Mouse (Mus musculus): ENCODE data around the gene Aida. TPM values are rescaled to one million over a fixed set of nuclear protein-coding genes. Genes with fewer than 3 reads are reported as not detected.
"Not testable (repeated sequence)": the region's sequence is repeated elsewhere in the genome, so short reads cannot be mapped to it uniquely, and the experiment has no call there.

Gene Aida
- total RNA-seq, 2 experiments from 2014 or later = 51.6 to 56.5 TPM

DNA sequence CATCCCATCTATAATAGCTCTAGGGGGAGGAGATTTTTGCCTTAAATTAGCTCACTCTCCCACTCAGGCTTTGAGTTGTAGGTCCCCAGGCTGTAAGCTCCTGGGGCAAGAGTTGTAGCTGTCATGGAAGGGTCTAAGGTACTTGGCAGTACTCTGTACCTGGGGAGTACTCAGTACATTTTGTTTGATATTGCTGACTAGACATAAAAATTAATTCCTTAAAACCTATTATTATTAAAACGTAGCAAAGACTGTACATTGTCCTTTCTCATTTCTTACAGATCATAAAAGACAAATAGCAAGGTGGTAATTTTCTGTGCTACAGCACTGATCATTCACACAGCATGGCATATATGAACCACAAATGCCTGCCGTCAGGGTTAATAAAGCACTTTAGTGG, 27.5 kb downstream of the Aida start:
- Histone ChIP-seq H3K27ac (no peak overlapping the region), H3K4me3 (no peak overlapping the region)
- DNase-seq (ENCODE audit: extremely low spot score in 1 of 2, low spot score in 2 of 2) = no peak
- no peak for TF ChIP-seq CTCF (IDR thresholded peaks at IDR 0.05)
- intact Hi-C loops (cut with DNase I) = no loop called here

DNA sequence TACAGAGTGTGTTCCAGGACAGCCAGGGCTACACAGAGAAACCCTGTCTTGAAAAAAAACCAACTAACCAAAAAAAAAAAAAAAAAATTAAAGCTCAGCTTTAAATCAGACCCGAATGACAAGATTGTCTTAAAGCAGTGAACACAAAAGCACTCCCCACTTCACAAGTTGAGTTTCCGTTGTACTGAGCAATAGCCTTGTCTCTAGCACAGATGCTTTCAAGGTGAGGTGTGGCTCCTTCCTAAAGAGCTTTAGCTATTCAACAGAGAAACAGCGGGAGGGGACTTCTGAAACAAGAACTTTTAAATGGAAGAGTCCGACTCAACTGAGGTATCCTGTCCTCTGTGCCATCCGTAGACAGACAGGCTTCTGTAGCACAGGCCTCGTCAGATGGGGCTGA, 28.0 kb downstream of the Aida start:
- TF ChIP-seq CTCF (IDR thresholded peaks at IDR 0.05) = no peak
- Histone ChIP-seq H3K27ac (no peak overlapping the region), H3K4me3 (no peak overlapping the region)
- intact Hi-C loops (cut with DNase I) = no loop called here
- DNase-seq (ENCODE audit: extremely low spot score in 1 of 2, low spot score in 2 of 2) = no peak

DNA sequence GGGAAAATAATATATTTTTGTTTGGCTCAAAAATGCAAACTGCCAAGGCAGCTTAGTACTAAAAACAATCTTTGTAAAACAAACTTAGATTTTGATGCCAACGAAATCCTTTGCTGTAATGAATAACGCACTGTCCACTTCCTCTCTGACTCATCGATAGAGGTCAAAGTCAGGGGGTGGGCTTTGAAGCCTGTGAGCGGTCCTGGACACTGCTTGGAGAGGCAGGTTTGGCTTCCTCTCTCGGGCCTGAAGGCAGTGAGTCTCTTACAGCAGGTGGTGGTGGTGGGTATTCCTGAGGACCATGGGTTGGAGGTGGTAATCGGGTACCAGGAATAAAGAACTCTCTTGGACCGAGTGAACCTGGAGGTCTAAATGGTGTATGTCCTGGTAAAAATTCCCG, 30.8 kb downstream of the Aida start:
- DNase-seq (ENCODE audit: extremely low spot score in 1 of 2, low spot score in 2 of 2) = no peak
- no peak overlapping the region for H3K4me3 ChIP-seq
- intact Hi-C loops (cut with DNase I) = loop anchor here (5.0 kb wide), 1 partner anchor 40 kb away; no protein-coding TSS in a partner anchor
- H3K27ac ChIP-seq = no peak overlapping the region
- no peak for TF ChIP-seq CTCF (IDR thresholded peaks at IDR 0.05)

DNA sequence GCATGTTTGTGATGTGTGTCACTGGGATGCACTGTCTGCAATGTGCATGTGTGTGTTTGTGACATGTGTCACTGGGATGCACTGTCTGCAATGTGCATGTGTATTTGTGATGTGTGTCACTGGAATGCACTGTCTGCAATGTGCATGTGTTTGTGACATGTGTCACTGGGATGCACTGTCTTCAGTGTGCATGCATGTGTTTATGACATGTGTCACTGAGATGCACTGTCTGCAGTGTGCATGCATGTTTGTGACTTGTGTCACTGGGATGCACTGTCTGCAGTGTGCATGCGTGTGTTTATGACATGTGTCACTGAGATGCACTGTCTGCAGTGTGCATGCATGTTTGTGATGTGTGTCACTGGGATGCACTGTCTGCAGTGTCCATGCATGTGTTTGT, 46.5 kb downstream of the Aida start:
- DNase-seq (ENCODE audit: extremely low spot score in 1 of 2, low spot score in 2 of 2); H3K27ac ChIP-seq; intact Hi-C loops (cut with DNase I); H3K4me3 ChIP-seq: not testable (repeated sequence)

DNA sequence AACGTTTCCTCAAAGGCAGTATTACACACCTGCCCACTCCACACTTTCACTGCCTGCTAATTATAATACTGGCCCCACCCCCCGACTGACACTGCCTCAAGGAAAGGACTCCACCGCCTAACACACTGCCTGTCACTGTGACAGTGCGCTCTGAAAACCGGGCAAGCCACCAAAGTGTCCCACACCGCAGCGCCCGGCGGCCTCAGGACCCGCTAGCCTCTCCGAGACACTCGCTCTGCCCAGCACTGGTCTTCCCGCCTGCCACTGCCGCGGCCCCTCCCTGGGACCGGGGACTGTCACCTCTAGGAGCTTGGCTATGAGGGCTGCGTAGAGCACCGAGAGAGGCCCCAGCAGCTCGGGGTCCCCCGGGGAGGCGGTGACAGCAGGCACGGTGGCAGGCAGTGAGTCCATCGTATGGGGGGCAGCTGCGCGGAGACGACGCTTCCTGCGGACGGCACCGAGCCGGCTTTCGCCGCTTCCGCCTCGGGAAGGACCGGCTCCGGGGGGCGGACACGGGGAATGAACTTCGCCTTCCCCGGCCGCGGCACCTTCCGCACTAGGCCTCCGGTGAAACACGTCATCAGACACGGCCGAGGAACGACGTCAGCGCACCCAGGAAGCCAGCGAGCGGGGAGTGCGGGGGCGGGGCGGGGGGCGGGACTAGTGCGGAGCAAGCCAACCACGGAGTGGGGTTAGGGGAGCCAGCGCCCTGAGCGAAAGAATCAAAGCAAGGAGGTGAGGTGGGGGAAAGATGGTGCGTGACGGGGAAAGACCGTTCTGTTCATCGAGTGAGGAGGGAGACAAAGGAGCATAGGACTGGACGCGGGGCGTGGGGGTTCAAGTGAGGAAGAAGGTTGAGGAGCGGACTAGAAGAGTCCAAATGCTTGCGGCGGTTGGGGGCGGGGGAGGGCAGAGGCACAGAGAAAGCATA, 48.8 kb downstream of the Aida start:
- H3K4me3 ChIP-seq = peak overlapping the region; percentile 99
- DNase-seq (ENCODE audit: extremely low spot score in 1 of 2, low spot score in 2 of 2) = peak; percentile 87 to 89
- intact Hi-C loops (cut with DNase I) = loop anchor here (1.0 to 2.0 kb wide), 2 partner anchors 44 to 48 kb away; partner anchors contain the start of genes Aida and Brox
- peak overlapping the region; percentile 80 for H3K27ac ChIP-seq
- no peak for TF ChIP-seq CTCF (IDR thresholded peaks at IDR 0.05)

DNA sequence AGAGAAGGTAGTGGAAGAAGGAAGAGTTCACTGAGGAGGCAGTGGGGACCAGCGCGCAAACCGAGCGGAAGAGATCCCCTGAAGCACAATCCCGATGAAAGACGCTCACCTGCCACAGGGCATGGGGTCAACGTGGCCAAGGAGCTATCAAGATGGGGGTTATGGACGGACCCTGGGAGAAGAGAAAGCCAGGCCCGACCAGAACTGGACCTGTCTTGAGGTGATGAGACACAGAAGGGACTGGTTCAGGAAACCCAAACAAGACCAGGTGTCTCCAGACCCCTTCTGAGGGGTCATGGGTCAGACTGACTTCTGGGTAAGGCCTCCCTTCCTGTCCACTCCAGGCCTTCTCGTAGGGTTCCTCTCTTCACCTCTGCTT, 49.4 kb downstream of the Aida start:
- intact Hi-C loops (cut with DNase I) = loop anchor here (1.0 to 2.0 kb wide), 2 partner anchors 43 to 49 kb away; partner anchors contain the start of genes Aida and Brox
- TF ChIP-seq CTCF (IDR thresholded peaks at IDR 0.05) = no peak
- DNase-seq (ENCODE audit: extremely low spot score in 1 of 2, low spot score in 2 of 2) = no peak
- Histone ChIP-seq H3K27ac (peak overlapping the region; percentile 80), H3K4me3 (peak overlapping the region; percentile 99)

DNA sequence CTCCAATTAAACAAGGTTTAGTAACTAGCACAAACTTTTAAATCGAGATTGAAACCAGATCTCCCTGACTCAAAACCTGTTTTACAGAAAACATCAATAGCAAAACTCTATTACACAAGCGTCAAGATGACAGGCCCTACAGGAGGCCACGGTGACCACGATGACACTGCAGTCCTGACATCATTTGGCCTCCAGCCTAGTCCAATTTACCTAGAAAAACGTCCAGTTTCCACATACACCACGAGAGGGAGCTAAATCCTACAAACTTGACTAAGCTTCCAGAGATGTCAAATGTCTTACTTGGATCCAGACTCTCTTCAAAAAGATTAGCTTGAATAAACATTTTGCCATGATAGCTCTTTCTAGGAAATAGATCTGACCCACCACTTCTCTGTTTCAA, 53.5 kb downstream of the Aida start:
- DNase-seq (ENCODE audit: extremely low spot score in 1 of 2, low spot score in 2 of 2) = peak; percentile 32 to 33
- H3K4me3 ChIP-seq = no peak overlapping the region
- intact Hi-C loops (cut with DNase I) = loop anchor here (1.0 kb wide), 1 partner anchor 89 kb away; no protein-coding TSS in a partner anchor
- H3K27ac ChIP-seq = no peak overlapping the region; the same call in 1 of the 2 replicates
- TF ChIP-seq CTCF (IDR thresholded peaks at IDR 0.05) = peak; percentile 76

DNA sequence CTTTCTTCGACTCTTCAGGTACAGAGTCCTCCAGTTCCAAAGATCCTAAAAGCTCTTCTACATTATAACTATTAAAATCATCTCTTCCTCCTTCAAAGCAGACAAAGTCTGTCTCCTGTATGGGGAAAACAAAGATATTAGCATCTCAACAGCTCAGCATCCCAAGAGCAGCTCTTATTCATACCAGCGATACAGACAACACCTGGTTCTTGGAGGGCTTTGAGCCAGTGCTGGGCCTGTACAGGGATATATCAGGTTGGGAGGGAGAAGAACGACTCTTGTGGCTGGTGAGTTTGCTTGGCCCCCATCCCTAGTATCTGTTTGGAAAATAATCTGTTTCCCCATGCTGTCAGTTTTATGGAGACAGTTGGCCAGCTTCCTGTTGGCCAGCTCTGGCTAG, 62.5 kb downstream of the Aida start:
- intact Hi-C loops (cut with DNase I) = no loop called here
- TF ChIP-seq CTCF (IDR thresholded peaks at IDR 0.05) = no peak
- no peak overlapping the region for H3K4me3 ChIP-seq
- no peak for DNase-seq (ENCODE audit: extremely low spot score in 1 of 2, low spot score in 2 of 2)
- H3K27ac ChIP-seq = no peak overlapping the region

DNA sequence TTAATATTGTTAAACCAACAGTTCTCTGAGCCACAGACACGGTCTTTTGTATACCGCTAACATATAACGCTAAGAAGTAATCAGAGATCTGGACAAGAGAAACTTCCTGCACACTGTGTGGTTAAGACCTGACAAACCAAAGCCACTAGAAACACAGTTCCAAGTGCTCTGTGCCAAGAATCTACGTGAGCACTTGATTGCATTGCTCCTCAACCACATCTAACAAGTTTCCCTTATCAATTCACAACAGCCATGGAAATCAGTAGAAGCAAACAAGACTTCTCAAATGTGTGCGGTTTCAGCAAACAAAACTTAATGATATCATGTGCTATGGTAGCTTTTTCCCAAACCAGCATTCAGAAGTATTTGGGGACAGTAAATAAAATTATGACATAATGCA, 65.9 kb downstream of the Aida start:
- intact Hi-C loops (cut with DNase I) = loop anchor here (5.0 kb wide), 1 partner anchor 35 kb away; no protein-coding TSS in a partner anchor
- Histone ChIP-seq H3K4me3 (no peak overlapping the region), H3K27ac (no peak overlapping the region)
- TF ChIP-seq CTCF (IDR thresholded peaks at IDR 0.05) = no peak
- DNase-seq (ENCODE audit: extremely low spot score in 1 of 2, low spot score in 2 of 2) = no peak

DNA sequence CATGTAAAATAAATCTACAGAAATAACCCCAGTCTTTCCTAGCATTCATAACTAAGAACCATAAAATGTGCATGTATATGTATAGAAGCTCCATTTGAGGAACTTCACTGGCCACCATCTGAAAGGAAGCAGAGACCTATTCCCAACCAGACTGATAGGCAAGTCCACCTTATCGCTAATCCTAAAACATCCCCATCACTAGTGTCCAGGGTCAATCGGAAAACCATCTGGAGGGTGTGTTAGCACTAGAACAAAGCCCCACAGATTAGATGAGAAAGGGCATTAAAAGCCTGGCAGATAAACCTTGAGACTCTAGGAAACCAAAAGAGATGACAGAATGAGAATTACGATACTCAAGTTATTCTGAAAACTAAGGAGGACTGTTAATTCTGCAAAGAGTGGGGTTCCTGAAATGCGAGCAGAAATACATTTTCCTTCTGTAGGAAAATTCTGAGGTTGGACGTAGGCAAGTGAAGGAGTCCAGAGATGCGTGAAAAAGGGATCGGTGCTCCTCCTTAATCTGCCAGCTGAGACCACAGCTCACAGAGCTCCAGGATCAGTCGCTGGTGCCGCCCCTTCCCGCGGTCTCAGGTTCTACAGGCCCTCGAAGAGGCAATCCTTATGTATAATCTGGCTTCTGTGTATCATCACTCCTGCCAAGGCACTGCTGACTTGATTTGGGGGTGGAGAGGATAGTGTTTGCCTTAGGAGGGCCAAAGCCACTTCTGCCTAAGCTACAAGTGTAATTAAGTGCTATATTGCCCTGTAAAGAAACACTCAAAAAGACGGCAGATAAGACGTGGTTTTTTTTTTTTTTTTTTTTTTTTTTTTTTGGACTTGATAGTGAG, 66.6 kb downstream of the Aida start:
- intact Hi-C loops (cut with DNase I) = loop anchor here (5.0 kb wide), 1 partner anchor 34 kb away; no protein-coding TSS in a partner anchor
- TF ChIP-seq CTCF (IDR thresholded peaks at IDR 0.05) = no peak
- Histone ChIP-seq H3K27ac (no peak overlapping the region), H3K4me3 (no peak overlapping the region)
- DNase-seq (ENCODE audit: extremely low spot score in 1 of 2, low spot score in 2 of 2) = no peak

DNA sequence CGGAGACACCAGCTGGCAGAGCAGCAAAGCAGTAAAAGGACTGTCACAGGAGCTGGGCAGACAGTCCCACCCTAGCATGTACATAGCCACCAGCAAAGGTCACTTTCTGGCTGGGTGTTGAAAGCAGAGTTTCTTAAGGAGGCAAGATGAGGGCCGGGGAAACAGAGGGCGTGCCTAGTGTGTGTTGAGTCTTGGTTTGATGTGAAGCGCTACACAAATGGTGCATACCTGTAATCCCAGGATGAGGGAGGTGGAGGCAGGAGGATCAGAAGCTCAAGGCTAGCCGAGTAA, 67.1 kb downstream of the Aida start:
- intact Hi-C loops (cut with DNase I) = loop anchor here (5.0 kb wide), 1 partner anchor 34 kb away; no protein-coding TSS in a partner anchor
- no peak overlapping the region for H3K4me3 ChIP-seq
- TF ChIP-seq CTCF (IDR thresholded peaks at IDR 0.05) = no peak
- no peak for DNase-seq (ENCODE audit: extremely low spot score in 1 of 2, low spot score in 2 of 2)
- H3K27ac ChIP-seq = no peak overlapping the region

DNA sequence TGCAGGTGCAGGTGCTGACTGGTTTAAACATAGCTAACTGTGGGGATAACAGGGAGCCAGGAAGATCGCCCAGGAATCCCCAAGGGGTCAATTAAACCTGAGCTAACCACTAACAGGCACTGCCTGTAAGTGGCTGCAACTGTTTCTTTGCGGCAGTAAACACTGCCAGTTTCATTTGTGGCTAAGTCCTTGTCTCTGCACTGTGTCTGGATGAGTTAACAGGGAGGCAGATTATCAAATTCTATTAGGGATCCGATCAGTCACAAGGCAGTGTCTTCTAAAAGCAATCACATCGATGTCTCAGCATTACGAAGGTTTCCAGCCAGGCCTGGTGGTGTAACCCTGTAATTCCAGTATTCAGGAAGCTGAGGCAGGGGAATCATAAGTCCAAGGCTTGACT, 70.0 kb downstream of the Aida start:
- TF ChIP-seq CTCF (IDR thresholded peaks at IDR 0.05) = no peak
- intact Hi-C loops (cut with DNase I) = no loop called here
- no peak overlapping the region for H3K4me3 ChIP-seq

More for the DNA sequence above, 70.0 kb downstream of the Aida start:
- no peak overlapping the region for H3K27ac ChIP-seq
- no peak for DNase-seq (ENCODE audit: extremely low spot score in 1 of 2, low spot score in 2 of 2)
